In genomic region chr13:46521482-46521881, GRCm38 (mm10) we compare ENCODE assay signal across 25 mouse cellular contexts. TPM values are rescaled to one million over a fixed set of nuclear protein-coding genes. Genes with fewer than 3 reads are reported as not detected.
A peak's percentile ranks its signal among the peaks of the same experiment; 100 is the strongest.
DNase-seq lines count a peak whose midpoint lies in the region; ATAC-seq and TF ChIP-seq lines count a peak whose summit lies in the region.
"Had no signal": no experiment of that assay in that cellular context is flagged by ENCODE, and none has a peak within 500 bp of the region (broad histone marks: within the 10 kb centered on the region; RNA-seq: fewer than 3 reads in every experiment).

No protein-coding gene starts in this region.

- peaks cover 57% of the 10 kb centered on the region for H3K4me1 ChIP-seq in heart, embryonic 12.5 days (replicated peaks)
- peaks cover 10 to 11% of the 10 kb centered on the region in 2 experiments for H3K4me1 ChIP-seq in MEL (ENCODE audit: control insufficient read depth in 1 of 2, insufficient read depth in 2 of 2, low read length in 2 of 2)
- H3K4me1 ChIP-seq in midbrain, embryonic 10.5 days = peaks cover 15% of the 10 kb centered on the region

- no peak for TF ChIP-seq CTCF in MEL (IDR thresholded peaks at IDR 0.05 in 2 of 3, conservative IDR thresholded peaks at IDR 0.05 in 1 of 3; ENCODE audit: control insufficient read depth in 1 of 3, insufficient read depth in 1 of 3, low read depth in 2 of 3, low read length in 3 of 3, poor library complexity in 1 of 3, severe bottlenecking in 1 of 3)

- no peaks in the 10 kb centered on the region for H3K79me2 ChIP-seq in MEL (ENCODE audit: control insufficient read depth, insufficient read depth, low read length, poor library complexity)

- no peak for DNase-seq in heart, adult 8-10 months (ENCODE audit: low spot score)
- DNase-seq in MEL (ENCODE audit: low read depth, low spot score) = peak; percentile 38
- DNase-seq in midbrain, embryonic 10.5 days (ENCODE audit: low spot score) = no peak
- DNase-seq: adrenal gland, postnatal 14 days; B cell, adult 2 months; cerebellum, adult 11-12 months; cerebellum, adult 9-10 months; cerebellum, postnatal 25 days; gastrocnemius, postnatal 36 days; heart, postnatal 14 days; kidney, adult 8-10 months had no signal

- H3K27ac ChIP-seq in heart, embryonic 12.5 days (ENCODE audit: poor library complexity, severe bottlenecking) = 0 out of 2 replicates have a peak overlapping the region, but pooled peaks have one; percentile 16
- H3K27ac ChIP-seq in MEL (ENCODE audit: control insufficient read depth, low read depth, low read length) = no peak overlapping the region
- no peak overlapping the region for H3K27ac ChIP-seq in midbrain, embryonic 10.5 days (replicated peaks)
- H3K27ac ChIP-seq: embryonic facial prominence, embryonic 13.5 days; forebrain, embryonic 12.5 days; hindbrain, embryonic 12.5 days had no signal

- no peak for TF ChIP-seq POLR2A in MEL (IDR thresholded peaks at IDR 0.05; ENCODE audit: control insufficient read depth in 1 of 2, insufficient read depth in 1 of 2, low read depth in 1 of 2, low read length in 2 of 2, poor library complexity in 1 of 2)

- H3K27me3 ChIP-seq in heart, embryonic 12.5 days (replicated peaks) = no peaks in the 10 kb centered on the region
- no peaks in the 10 kb centered on the region for H3K27me3 ChIP-seq in MEL (ENCODE audit: control insufficient read depth in 1 of 2, insufficient read depth in 2 of 2, low read length in 2 of 2)
- H3K27me3 ChIP-seq in midbrain, embryonic 10.5 days (ENCODE audit: low read depth, poor library complexity, severe bottlenecking) = no peaks in the 10 kb centered on the region; the same call in 1 of the 2 replicates
- H3K27me3 ChIP-seq: embryonic facial prominence, embryonic 13.5 days; forebrain, embryonic 12.5 days; heart, embryonic 13.5 days; hindbrain, embryonic 12.5 days; Patski had no signal

- peaks cover 15% of the 10 kb centered on the region for H3K36me3 ChIP-seq in heart, embryonic 12.5 days
- peaks cover 0 to 12% of the 10 kb centered on the region in 2 experiments; a peak in 2 of 4 replicates for H3K36me3 ChIP-seq in MEL (ENCODE audit: control insufficient read depth in 1 of 2, insufficient read depth in 2 of 2, low read length in 2 of 2)
- H3K36me3 ChIP-seq in midbrain, embryonic 10.5 days = 0 out of 2 replicates have a peak, but pooled peaks cover 2% of the 10 kb centered on the region
- H3K36me3 ChIP-seq: embryonic facial prominence, embryonic 13.5 days; forebrain, embryonic 12.5 days; hindbrain, embryonic 12.5 days had no signal

- TF ChIP-seq RAD21 in MEL (IDR thresholded peaks at IDR 0.05; ENCODE audit: low read depth, low read length) = no peak

- H3K9me3 ChIP-seq in heart, embryonic 12.5 days (replicated peaks) = no peaks in the 10 kb centered on the region
- H3K9me3 ChIP-seq in MEL (replicated peaks; ENCODE audit: insufficient read depth, low read length) = no peaks in the 10 kb centered on the region
- no peaks in the 10 kb centered on the region for H3K9me3 ChIP-seq in midbrain, embryonic 10.5 days (replicated peaks)
- H3K9me3 ChIP-seq: embryonic facial prominence, embryonic 13.5 days; forebrain, embryonic 12.5 days; heart, embryonic 13.5 days; hindbrain, embryonic 12.5 days had no signal

- 70% methylated on average over 1 of the region's 1 CpGs for WGBS in heart, embryonic 12.5 days
- 83% methylated on average over 1 of the region's 1 CpGs for WGBS in midbrain, embryonic 10.5 days

- peak; percentile 27 to 40; a peak in 3 of 4 replicates for TF ChIP-seq EP300 in MEL (IDR thresholded peaks at IDR 0.05; ENCODE audit: low read depth in 1 of 2, low read length in 2 of 2)

- no peak for ATAC-seq in heart, embryonic 12.5 days (ENCODE audit: insufficient number of reproducible peaks, low FRiP score)
- ATAC-seq in granulocyte monocyte progenitor cell, adult 5-6 weeks (replicated peaks; ENCODE audit: poor library complexity, severe bottlenecking) = peak; percentile 93
- peak; percentile 64; the same call in 1 of the 2 replicates for ATAC-seq in neutrophil, adult 5-6 weeks (ENCODE audit: extremely low read depth, insufficient number of reproducible peaks, low FRiP score, poor library complexity, severe bottlenecking)
- ATAC-seq in CD4-positive, CD25-positive, alpha-beta regulatory T cell, adult 4 months = no peak
- ATAC-seq: activated CD4-positive, CD25-positive, alpha-beta regulatory T cell, adult 4 months; forebrain, embryonic 16.5 days; hindbrain, embryonic 16.5 days; inflammation-experienced regulatory T-cells, adult 6 months; intestine, postnatal 0 days; Patski had no signal

- H3K9ac ChIP-seq in heart, embryonic 12.5 days = no peak overlapping the region
- no peak overlapping the region for H3K9ac ChIP-seq in MEL (ENCODE audit: control insufficient read depth, low read depth, low read length, poor library complexity, severe bottlenecking)
- H3K9ac ChIP-seq: embryonic facial prominence, embryonic 13.5 days; forebrain, embryonic 12.5 days; heart, embryonic 13.5 days; hindbrain, embryonic 12.5 days had no signal

- H3K4me2 ChIP-seq in heart, embryonic 12.5 days = no peak overlapping the region
- H3K4me2 ChIP-seq: embryonic facial prominence, embryonic 13.5 days; forebrain, embryonic 12.5 days; heart, embryonic 13.5 days; hindbrain, embryonic 12.5 days had no signal

- no peak overlapping the region for H3K4me3 ChIP-seq in heart, embryonic 12.5 days
- H3K4me3 ChIP-seq in MEL (ENCODE audit: control insufficient read depth in 1 of 2, insufficient read depth in 1 of 2, low read depth in 2 of 2, low read length in 2 of 2) = no peak overlapping the region
- H3K4me3 ChIP-seq in midbrain, embryonic 10.5 days = no peak overlapping the region
- H3K4me3 ChIP-seq: embryonic facial prominence, embryonic 13.5 days; forebrain, embryonic 12.5 days; heart, embryonic 13.5 days; hindbrain, embryonic 12.5 days had no signal

TF ChIP-seq in MEL, 35 proteins besides CTCF, POLR2A, EP300 and RAD21:
- TF ChIP-seq ELF1 (IDR thresholded peaks at IDR 0.05; ENCODE audit: low read depth, low read length) (0 out of 2 replicates have a peak, but pooled peaks have one; percentile 14), HCFC1 (IDR thresholded peaks at IDR 0.05; ENCODE audit: low read depth, low read length) (no peak)

RNA-seq across cellular contexts. Expression of gene Cap2, which starts 19.8 kb away (rescaled TPM):
- polyA plus RNA-seq in heart, embryonic 12.5 days (2016; fragmentation: Nextera tagmentation; extraction: Ambion mirVana) = 175 and 177 TPM in 2 replicates
- 100 to 1,000 TPM; 137 to 160 (median 155) TPM for total RNA-seq in heart, adult 8-10 months (2022)
- total RNA-seq in MEL (2012; rRNA removed) = 14.1 and 14.8 TPM in 2 replicates
- polyA plus RNA-seq in MEL (2012; ENCODE audit: insufficient read depth in 1 of 2, insufficient read length in 2 of 2, low read depth in 1 of 2, low replicate concordance in 2 of 2, missing spikeins in 1 of 2) = 100 to 1,000 TPM in 1 of 2 experiments, 10 to 100 TPM in 1; 22.3 to 120 TPM
- total RNA-seq in granulocyte monocyte progenitor cell, adult 5-6 weeks (2014; fragmentation: Nextera tagmentation) = not detected in 2 replicates
- not detected in 2 replicates for total RNA-seq in granulocyte monocyte progenitor cell, adult 5-6 weeks (2017)
- total RNA-seq in neutrophil, adult 5-6 weeks (2017) = 0.23 and 0.61 TPM in 2 replicates
- under 1 TPM; 0.30 to 0.32 TPM for polyA plus RNA-seq in CD4-positive, CD25-positive, alpha-beta regulatory T cell, adult 4 months (2017; shearing (Covaris generic))
- 9.2 and 11.2 TPM in 2 replicates for polyA plus RNA-seq in midbrain, embryonic 10.5 days (2016; fragmentation: Nextera tagmentation; extraction: Ambion mirVana)
- polyA plus RNA-seq: Patski had no signal

Comparison
In these comparisons a context has a peak if more than half of its experiments do, and no peak if none do; other contexts are left out.
1. ATAC-seq: peak in granulocyte monocyte progenitor cell, adult 5-6 weeks (single experiment) and neutrophil, adult 5-6 weeks (single experiment); none in heart, embryonic 12.5 days (single experiment) and CD4-positive, CD25-positive, alpha-beta regulatory T cell, adult 4 months (single experiment).